8 mouse cellular contexts compared by ENCODE assay signal in the genomic region with DNA sequence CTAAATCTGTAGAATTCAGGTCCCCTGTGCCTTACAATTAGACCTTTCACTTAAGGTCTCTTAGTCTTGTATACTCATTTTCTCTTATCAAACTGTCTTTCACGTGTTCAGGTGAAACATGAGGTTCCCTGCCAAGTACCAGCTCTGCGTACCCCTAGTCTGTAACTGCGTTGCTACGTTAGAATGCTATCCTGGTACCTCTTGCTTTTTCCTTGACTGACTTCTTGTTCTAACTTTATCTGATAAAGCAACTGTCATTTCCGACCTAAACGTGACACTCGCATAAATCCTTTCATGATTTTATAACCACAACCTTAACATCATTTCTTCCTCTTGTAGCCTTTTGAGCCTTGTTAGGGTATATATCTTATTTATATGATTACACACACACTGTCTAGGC. TPM values are rescaled to one million over a fixed set of nuclear protein-coding genes. Genes with fewer than 3 reads are reported as not detected.
DNase-seq lines count a peak whose midpoint lies in the region; ATAC-seq and TF ChIP-seq lines count a peak whose summit lies in the region.

No protein-coding gene starts in this region.

- H3K9me3 ChIP-seq in lung, embryonic 15.5 days: no peaks in the 10 kb centered on the region
- no peaks in the 10 kb centered on the region for H3K9me3 ChIP-seq in embryonic facial prominence, embryonic 11.5 days (replicated peaks; ENCODE audit: control insufficient read depth, low read length)
- H3K9me3 ChIP-seq in intestine, postnatal 0 days (ENCODE audit: control insufficient read depth): no peaks in the 10 kb centered on the region

- H3K9ac ChIP-seq in lung, embryonic 15.5 days: peak overlapping the region; percentile 91; the same call in 1 of the 2 replicates
- H3K9ac ChIP-seq in embryonic facial prominence, embryonic 11.5 days (replicated peaks; ENCODE audit: low read length): peak overlapping the region; percentile 85
- peak overlapping the region; percentile 94 for H3K9ac ChIP-seq in intestine, postnatal 0 days (ENCODE audit: low read depth, low read length)

- TF ChIP-seq CTCF in intestine, postnatal 0 days (IDR thresholded peaks at IDR 0.05; ENCODE audit: low read depth): no peak
- no peak for TF ChIP-seq CTCF in olfactory bulb, adult 2 months (IDR thresholded peaks at IDR 0.05; ENCODE audit: insufficient read depth, low read depth, low read length)

- no peak for TF ChIP-seq POLR2A in olfactory bulb, adult 2 months (IDR thresholded peaks at IDR 0.05; ENCODE audit: insufficient read depth, low read depth, low read length)

- ATAC-seq in lung, embryonic 15.5 days (ENCODE audit: borderline replicate concordance, extremely low read depth, low FRiP score, low TSS enrichment): no peak
- ATAC-seq in embryonic facial prominence, embryonic 11.5 days (replicated peaks; ENCODE audit: insufficient number of reproducible peaks, low FRiP score, low TSS enrichment, low read depth): no peak
- no peak for ATAC-seq in intestine, postnatal 0 days

- no peak for DNase-seq in lung, postnatal 10 days
- DNase-seq in embryonic facial prominence, embryonic 11.5 days (ENCODE audit: low spot score): no peak
- DNase-seq in left cerebral cortex, adult 11 months (ENCODE audit: low spot score): no peak
- DNase-seq in layer of hippocampus, adult 9-10 months (ENCODE audit: low spot score): no peak
- DNase-seq in frontal cortex, adult 2 months (ENCODE audit: extremely low spot score in 1 of 2, low spot score in 1 of 2): no peak

- peaks cover 36% of the 10 kb centered on the region for H3K36me3 ChIP-seq in lung, embryonic 15.5 days
- no peaks in the 10 kb centered on the region; the same call in none of the 2 replicates for H3K36me3 ChIP-seq in embryonic facial prominence, embryonic 11.5 days (replicated peaks; ENCODE audit: control insufficient read depth, insufficient read depth, low read depth, low read length)
- H3K36me3 ChIP-seq in intestine, postnatal 0 days (ENCODE audit: control insufficient read depth, insufficient read depth): 0 out of 2 replicates have a peak, but pooled peaks cover 16% of the 10 kb centered on the region

- peak overlapping the region; percentile 85 for H3K4me3 ChIP-seq in lung, embryonic 15.5 days
- H3K4me3 ChIP-seq in embryonic facial prominence, embryonic 11.5 days (ENCODE audit: low read depth, low read length): peak overlapping the region; percentile 97
- peak overlapping the region; percentile 79 for H3K4me3 ChIP-seq in intestine, postnatal 0 days (ENCODE audit: low read depth, low read length)
- H3K4me3 ChIP-seq in olfactory bulb, adult 2 months (ENCODE audit: insufficient read depth, low read depth, low read length): peak overlapping the region; percentile 61

- no peak overlapping the region for H3K27ac ChIP-seq in lung, embryonic 15.5 days
- no peak overlapping the region for H3K27ac ChIP-seq in embryonic facial prominence, embryonic 11.5 days (replicated peaks; ENCODE audit: low read depth, low read length)
- H3K27ac ChIP-seq in intestine, postnatal 0 days (ENCODE audit: low read depth, low read length): 0 out of 2 replicates have a peak overlapping the region, but pooled peaks have one; percentile 35
- H3K27ac ChIP-seq in olfactory bulb, adult 2 months (ENCODE audit: insufficient read depth, low read depth, low read length): no peak overlapping the region

- no peaks in the 10 kb centered on the region for H3K27me3 ChIP-seq in lung, embryonic 15.5 days
- no peaks in the 10 kb centered on the region for H3K27me3 ChIP-seq in embryonic facial prominence, embryonic 11.5 days (ENCODE audit: control insufficient read depth, insufficient read depth, low read length)
- no peaks in the 10 kb centered on the region for H3K27me3 ChIP-seq in intestine, postnatal 0 days (replicated peaks; ENCODE audit: control insufficient read depth, insufficient read depth, low read length)

- H3K4me2 ChIP-seq in lung, embryonic 15.5 days: peak overlapping the region; percentile 83
- H3K4me2 ChIP-seq in embryonic facial prominence, embryonic 11.5 days (ENCODE audit: low read depth, low read length): peak overlapping the region; percentile 87
- peak overlapping the region; percentile 95 for H3K4me2 ChIP-seq in intestine, postnatal 0 days (replicated peaks; ENCODE audit: low read depth)

- H3K4me1 ChIP-seq in lung, embryonic 15.5 days: peaks cover 14% of the 10 kb centered on the region
- no peaks in the 10 kb centered on the region for H3K4me1 ChIP-seq in embryonic facial prominence, embryonic 11.5 days (ENCODE audit: control insufficient read depth, insufficient read depth, low read length)
- peaks cover 5% of the 10 kb centered on the region; the same call in 1 of the 2 replicates for H3K4me1 ChIP-seq in intestine, postnatal 0 days (replicated peaks; ENCODE audit: control insufficient read depth, insufficient read depth, low read length)
- 0 out of 2 replicates have a peak, but pooled peaks cover 3% of the 10 kb centered on the region for H3K4me1 ChIP-seq in olfactory bulb, adult 2 months (ENCODE audit: control insufficient read depth, insufficient read depth, low read length)

- 52% methylated on average over 7 of the region's 7 CpGs for WGBS in lung, embryonic 15.5 days
- WGBS in embryonic facial prominence, embryonic 11.5 days: 75% methylated on average over 7 of the region's 7 CpGs
- WGBS in intestine, postnatal 0 days: 30% methylated on average over 7 of the region's 7 CpGs
- WGBS in olfactory bulb, adult 2 months: 70% methylated on average over 7 of the region's 7 CpGs

RNA-seq across cellular contexts. Expression of a gene that starts 1.2 kb away (rescaled TPM):
- 27.7 and 28.6 TPM in 2 replicates for polyA plus RNA-seq in lung, embryonic 15.5 days (2015; fragmentation: Nextera tagmentation; extraction: Ambion mirVana)
- 13.9 and 17.4 TPM in 2 replicates for polyA plus RNA-seq in embryonic facial prominence, embryonic 11.5 days (2014; fragmentation: Nextera tagmentation; extraction: Ambion mirVana)
- 10.4 and 11.5 TPM in 2 replicates for polyA plus RNA-seq in intestine, postnatal 0 days (2015; fragmentation: Nextera tagmentation; extraction: Ambion mirVana)
- polyA plus RNA-seq in olfactory bulb, adult 2 months (2012; ENCODE audit: insufficient read depth, insufficient read length, low replicate concordance, missing spikeins): not detected in 2 replicates
- polyA plus RNA-seq in frontal cortex, adult 2 months (2012; rRNA removed): 49.1 and 50.5 TPM in 2 replicates

RNA-seq across cellular contexts. Expression of a gene that starts 7.5 kb away (rescaled TPM):
- polyA plus RNA-seq in lung, embryonic 15.5 days (2015; fragmentation: Nextera tagmentation; extraction: Ambion mirVana): 96.0 and 102 TPM in 2 replicates
- polyA plus RNA-seq in embryonic facial prominence, embryonic 11.5 days (2014; fragmentation: Nextera tagmentation; extraction: Ambion mirVana): 111 and 115 TPM in 2 replicates
- polyA plus RNA-seq in intestine, postnatal 0 days (2015; fragmentation: Nextera tagmentation; extraction: Ambion mirVana): 25.9 and 26.5 TPM in 2 replicates
- polyA plus RNA-seq in olfactory bulb, adult 2 months (2012; ENCODE audit: insufficient read depth, insufficient read length, low replicate concordance, missing spikeins): 293 TPM in 1 of 2 replicates, not detected in the other
- polyA plus RNA-seq in frontal cortex, adult 2 months (2012; rRNA removed): 95.4 and 95.5 TPM in 2 replicates

RNA-seq across cellular contexts. Expression of a gene that starts 16.5 kb away (rescaled TPM):
- 1.3 and 1.8 TPM in 2 replicates for polyA plus RNA-seq in lung, embryonic 15.5 days (2015; fragmentation: Nextera tagmentation; extraction: Ambion mirVana)
- 0.35 and 0.62 TPM in 2 replicates for polyA plus RNA-seq in embryonic facial prominence, embryonic 11.5 days (2014; fragmentation: Nextera tagmentation; extraction: Ambion mirVana)
- polyA plus RNA-seq in intestine, postnatal 0 days (2015; fragmentation: Nextera tagmentation; extraction: Ambion mirVana): 0.39 and 0.48 TPM in 2 replicates
- not detected in 2 replicates for polyA plus RNA-seq in olfactory bulb, adult 2 months (2012; ENCODE audit: insufficient read depth, insufficient read length, low replicate concordance, missing spikeins)
- polyA plus RNA-seq in frontal cortex, adult 2 months (2012; rRNA removed): 1.8 and 2.2 TPM in 2 replicates

RNA-seq across cellular contexts. Expression of a gene that starts 31.7 kb away (rescaled TPM):
- polyA plus RNA-seq in lung, embryonic 15.5 days (2015; fragmentation: Nextera tagmentation; extraction: Ambion mirVana): 117 and 122 TPM in 2 replicates
- polyA plus RNA-seq in embryonic facial prominence, embryonic 11.5 days (2014; fragmentation: Nextera tagmentation; extraction: Ambion mirVana): 117 and 121 TPM in 2 replicates
- polyA plus RNA-seq in intestine, postnatal 0 days (2015; fragmentation: Nextera tagmentation; extraction: Ambion mirVana): 94.2 and 99.3 TPM in 2 replicates
- not detected in 2 replicates for polyA plus RNA-seq in olfactory bulb, adult 2 months (2012; ENCODE audit: insufficient read depth, insufficient read length, low replicate concordance, missing spikeins)
- polyA plus RNA-seq in frontal cortex, adult 2 months (2012; rRNA removed): 189 and 198 TPM in 2 replicates

RNA-seq across cellular contexts. Expression of a gene that starts 33.8 kb away (rescaled TPM):
- polyA plus RNA-seq in lung, embryonic 15.5 days (2015; fragmentation: Nextera tagmentation; extraction: Ambion mirVana): 128 and 134 TPM in 2 replicates
- 165 and 186 TPM in 2 replicates for polyA plus RNA-seq in embryonic facial prominence, embryonic 11.5 days (2014; fragmentation: Nextera tagmentation; extraction: Ambion mirVana)
- 132 and 133 TPM in 2 replicates for polyA plus RNA-seq in intestine, postnatal 0 days (2015; fragmentation: Nextera tagmentation; extraction: Ambion mirVana)
- not detected in 2 replicates for polyA plus RNA-seq in olfactory bulb, adult 2 months (2012; ENCODE audit: insufficient read depth, insufficient read length, low replicate concordance, missing spikeins)
- polyA plus RNA-seq in frontal cortex, adult 2 months (2012; rRNA removed): 151 and 157 TPM in 2 replicates

Comparison
In these comparisons a context has a peak if more than half of its experiments do, and no peak if none do; other contexts are left out.
1. RNA of a gene that starts 1.2 kb away (polyA plus RNA-seq): 49.1 to 50.5 TPM in frontal cortex, adult 2 months, 27.7 to 28.6 TPM in lung, embryonic 15.5 days, 13.9 to 17.4 TPM in embryonic facial prominence, embryonic 11.5 days and 10.4 to 11.5 TPM in intestine, postnatal 0 days; not detected in olfactory bulb, adult 2 months; every median in the first group is over 10 times any median in the second.
2. Peak in every context shown above with its lines, with median percentiles within 50 percentile points of each other: H3K4me2 ChIP-seq, H3K4me3 ChIP-seq and H3K9ac ChIP-seq.